Mouse (Mus musculus) thymus, postnatal 4 days (tissue): ENCODE data around the gene Calm4.

ENCODE experiments used
- DNase-seq: peaks from one replicate; pipeline ENCODE4 v3.0.0; 2021

The Calm4 gene

DNA sequence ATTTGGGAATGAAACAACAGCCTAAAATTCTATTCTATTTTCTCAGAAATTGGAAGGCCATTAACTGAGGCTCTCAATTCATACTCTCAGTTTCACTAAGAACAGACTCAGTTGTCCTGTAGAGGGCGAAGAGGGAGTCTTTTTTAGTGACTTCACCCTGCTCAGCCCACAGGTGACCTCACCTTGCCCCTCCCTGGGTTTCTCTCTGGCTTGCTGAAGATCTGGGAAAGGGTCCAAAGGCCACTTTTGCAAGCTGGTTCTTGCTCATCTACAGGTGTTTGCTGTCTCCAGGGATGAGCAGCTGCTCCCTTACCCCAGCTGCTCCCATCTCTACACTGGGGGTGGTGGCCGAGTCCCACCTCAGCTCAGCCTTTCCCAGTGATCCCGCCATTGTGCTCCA lies 24.8 kb downstream of the Calm4 start:
- no peak for DNase-seq

DNA sequence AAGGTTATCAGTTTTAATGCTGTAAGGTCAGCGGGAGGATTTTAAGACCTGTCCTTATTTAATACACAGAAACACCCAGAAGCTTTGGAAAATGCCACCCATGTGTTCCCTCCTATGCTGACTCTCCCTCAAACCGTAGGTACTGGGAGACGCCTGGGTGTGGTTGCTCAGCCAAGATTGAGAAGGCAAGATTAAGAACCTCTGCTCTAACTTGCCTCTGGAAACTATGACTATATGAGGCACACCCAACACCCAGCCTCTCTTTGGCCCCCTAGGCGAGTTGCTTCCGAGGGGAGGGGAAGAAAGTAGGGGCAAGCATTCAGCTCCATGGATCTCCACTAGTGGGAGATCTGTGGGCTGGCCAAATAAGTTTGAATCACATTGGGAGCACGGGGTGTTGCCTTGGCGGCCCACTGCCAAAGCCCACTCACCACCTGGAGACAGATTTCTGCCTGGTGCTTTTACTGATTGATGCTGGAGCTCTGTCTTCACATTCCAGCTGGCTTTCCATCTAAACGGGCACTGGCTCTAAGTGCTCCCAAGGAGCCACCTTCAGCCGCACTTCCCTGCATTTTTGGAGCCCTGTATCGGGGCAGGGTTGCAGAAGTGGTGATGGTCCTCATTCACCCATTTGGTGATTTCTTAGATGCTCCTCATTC lies 25.5 kb downstream of the Calm4 start:
- DNase-seq: no peak

DNA sequence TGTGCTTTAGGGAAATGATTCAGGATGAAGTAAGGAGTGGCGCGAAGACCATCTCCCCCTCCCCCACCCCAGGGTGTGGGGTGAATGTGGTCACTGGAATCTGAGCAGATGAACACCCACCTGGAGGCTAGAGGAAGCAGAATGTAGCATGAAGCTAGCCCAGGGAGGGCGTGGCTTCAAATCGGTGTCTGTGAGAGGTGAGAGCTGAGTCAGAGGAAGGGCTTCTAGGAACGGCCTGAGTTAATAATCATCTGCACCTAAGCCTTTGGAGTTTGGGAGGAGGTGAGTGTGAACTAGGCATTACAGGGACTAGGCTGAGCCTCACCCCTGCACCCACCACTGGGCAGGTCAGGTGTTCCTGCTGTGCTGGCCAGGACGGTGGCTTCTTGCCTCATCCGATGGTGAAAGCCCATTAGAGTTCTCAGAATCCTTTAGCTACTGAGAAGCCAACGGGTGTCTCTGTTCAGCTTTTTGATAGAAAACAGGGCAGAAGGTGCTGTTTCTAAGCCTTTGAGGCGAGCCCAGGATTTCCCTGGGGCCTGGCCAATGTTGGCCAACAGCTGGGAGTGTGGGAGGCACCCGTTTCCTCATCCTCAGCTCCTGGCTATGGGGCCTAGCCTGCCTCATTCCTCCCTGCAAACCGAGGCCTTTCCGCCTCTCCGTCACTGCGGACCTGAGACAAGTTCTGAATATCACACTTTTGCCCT lies 28.2 kb downstream of the Calm4 start:
- no peak for DNase-seq

DNA sequence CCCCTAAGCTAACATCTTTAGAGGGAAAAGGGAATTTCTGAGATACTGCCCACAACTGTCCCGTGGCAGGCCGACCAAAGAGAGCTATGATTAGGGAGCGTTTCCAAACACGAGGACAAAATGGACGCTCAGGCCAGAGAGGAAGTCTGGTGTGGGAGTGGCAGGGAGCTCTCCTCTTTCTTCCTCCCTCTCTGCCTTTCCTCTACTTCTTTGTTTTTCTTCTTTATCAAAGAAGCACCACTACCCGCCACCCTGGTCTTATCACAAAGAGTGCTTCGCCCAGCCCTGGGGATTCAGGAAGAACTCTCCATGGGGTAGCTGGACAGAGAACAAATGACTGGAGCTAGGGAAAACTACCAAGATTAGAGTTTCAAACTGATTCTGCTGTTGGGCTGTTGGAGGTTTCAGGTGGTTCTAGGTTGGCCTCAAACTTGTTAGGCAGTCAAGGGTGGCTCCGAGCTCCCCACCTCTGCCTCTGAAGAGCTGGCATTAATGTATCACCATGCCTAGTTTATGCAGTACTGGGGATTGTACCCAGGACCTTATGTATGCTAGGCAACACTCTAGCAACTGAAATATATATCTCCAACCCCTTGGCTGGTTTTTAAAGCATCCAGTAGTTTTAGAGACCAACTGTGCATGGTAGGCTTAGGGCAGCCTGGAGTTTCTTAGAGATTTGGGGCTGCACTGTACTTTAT lies 28.9 kb downstream of the Calm4 start:
- DNase-seq: no peak

DNA sequence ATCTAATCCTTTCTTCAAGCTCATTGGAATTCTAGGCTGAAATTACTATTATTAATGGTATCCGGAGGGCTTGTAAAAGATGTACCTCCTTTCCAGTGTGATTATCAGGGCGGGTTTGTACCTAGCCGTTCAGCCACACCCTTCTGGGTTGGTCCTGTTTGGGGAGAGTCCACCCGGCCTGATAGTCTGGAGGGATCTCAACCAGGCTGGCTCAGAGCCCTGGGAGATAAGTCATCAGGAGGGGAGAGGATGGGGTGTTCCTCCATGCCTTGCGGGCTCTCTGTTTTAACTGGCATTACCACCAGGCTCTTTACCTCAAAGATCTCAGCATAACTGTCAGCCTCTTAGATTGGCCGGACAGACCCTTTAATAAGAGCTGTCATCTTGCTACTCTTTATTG lies 29.6 kb downstream of the Calm4 start:
- no peak for DNase-seq

DNA sequence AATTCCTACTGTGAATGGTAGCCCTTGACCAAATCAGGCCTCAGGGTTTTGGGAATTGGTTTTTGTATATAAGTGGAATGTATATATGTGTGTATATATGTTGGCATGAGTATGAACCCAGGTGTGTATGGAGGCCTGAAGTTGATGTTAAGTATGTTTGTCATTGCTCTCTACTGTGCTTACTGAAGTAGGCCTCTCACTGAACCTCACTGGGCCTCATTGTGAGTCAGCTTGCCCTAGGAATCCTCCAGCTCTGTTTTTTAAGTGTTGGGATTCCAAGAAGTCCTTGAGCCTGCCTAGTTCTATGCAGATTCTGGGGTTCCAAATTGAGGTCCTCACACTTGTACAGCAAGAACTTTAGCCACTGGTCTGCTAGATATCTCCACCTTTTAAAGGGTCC lies 32.3 kb downstream of the Calm4 start:
- DNase-seq: no peak

DNA sequence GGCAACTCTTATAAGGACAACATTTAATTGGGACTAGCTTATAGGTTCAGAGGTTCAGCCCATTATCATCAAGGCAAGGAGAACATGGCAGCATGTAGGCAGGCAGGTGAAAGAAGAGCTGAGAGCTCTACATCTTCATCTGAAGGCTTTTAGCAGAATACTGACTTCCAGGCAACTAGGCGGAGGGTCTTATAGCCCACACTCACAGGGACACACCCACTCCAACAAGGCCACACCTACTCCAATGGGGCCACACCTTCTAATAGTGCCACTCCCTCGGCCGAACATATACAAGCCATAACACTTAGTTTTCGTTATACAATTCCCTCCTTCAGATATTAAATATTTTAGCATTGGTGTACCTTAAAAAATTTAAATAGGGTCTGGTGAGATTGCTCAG lies 35.3 kb downstream of the Calm4 start:
- no peak for DNase-seq

DNA sequence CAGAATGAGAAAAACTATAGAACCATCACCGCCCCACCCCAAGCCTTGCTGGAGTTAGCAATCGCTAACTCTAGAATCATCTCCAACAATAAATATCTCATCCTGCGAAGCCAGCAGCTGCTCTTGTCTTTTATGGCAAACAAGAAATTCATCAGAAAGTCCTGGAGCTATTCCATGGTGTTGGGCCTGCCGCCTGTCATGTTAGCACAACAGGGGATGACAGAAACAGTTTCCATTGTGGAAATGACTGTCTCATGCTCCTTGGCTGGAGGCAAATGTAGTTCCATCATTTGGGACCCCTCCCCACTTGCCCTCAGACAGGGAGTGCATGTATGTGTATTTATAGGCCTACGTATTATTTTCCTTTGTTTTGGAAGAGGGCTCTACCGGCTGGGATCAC lies 38.9 kb downstream of the Calm4 start:
- DNase-seq: no peak

DNA sequence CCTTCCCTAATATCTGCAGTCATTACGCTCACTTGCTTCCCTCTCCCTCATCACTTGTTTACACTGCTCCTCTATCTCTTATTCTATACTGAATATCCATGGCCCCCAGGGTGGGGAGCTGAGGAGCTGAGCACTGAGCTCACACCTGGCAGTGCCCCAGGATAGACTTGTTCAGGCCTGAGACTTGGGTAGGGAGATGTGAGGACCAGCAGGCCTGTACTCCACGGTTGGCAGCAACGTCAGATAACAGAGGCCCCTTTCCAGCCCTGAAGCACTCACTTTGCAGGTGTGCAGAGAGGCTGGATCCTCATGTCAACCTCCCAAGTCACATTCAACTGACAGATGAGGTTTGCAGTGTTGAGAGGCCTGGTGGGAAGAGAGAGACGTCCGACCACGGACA lies 39.6 kb downstream of the Calm4 start:
- DNase-seq: no peak

DNA sequence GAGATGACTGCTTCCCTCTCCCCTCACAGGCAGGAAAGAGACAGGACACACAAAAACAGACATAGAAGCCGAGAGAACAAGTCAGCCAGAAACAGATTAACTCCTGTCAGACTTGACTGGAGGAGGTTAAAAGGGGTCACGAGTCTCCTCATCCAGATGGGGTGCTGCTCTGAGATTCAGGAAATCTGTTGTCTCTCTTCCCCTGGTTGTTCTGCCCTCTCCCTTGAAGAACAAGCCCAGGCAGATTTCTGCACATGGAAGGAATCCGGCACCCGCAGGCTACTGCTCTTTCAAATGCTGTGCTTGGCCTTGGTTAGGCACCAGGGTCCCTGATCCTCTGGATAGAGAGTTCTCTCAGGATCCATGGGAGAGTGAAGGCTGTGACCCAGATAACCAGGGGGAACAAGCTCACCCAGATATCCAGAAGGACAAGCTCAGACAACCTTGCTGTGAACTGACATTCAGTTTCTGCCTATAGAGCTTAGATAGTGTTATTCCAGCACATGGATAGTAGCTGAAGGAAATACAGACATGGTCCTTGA lies 40.2 kb downstream of the Calm4 start:
- DNase-seq: no peak

DNA sequence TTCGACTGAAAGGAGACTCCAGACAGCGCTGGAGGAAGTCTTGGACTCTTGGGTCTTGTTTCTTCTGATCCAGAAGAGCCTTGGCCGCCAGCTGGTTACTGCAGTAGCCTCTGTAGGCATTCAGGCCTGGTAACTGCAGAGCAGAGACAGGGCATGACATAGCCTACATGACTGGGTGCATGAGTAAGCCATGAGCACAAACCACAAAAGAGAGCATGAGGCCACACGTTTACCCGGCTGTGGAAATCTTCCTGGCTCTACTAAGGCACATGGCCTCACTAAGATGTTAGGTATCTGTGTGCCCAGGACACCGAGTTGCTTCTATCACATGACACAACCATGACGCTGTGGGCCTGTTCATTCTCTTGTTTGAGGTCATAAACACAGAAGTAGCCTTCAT lies 49.1 kb downstream of the Calm4 start:
- no peak for DNase-seq
